Comparison of ENCODE assay signal across 15 mouse cellular contexts in genomic region chr1:57792212-57792611, GRCm38 (mm10). TPM values are rescaled to one million over a fixed set of nuclear protein-coding genes. Genes with fewer than 3 reads are reported as not detected.
DNase-seq lines count a peak whose midpoint lies in the region; ATAC-seq and TF ChIP-seq lines count a peak whose summit lies in the region.
"Had no signal": no experiment of that assay in that cellular context is flagged by ENCODE, and none has a peak within 500 bp of the region (broad histone marks: within the 10 kb centered on the region; RNA-seq: fewer than 3 reads in every experiment).

No protein-coding gene starts in this region.

- no peak overlapping the region for H3K4me3 ChIP-seq in heart, embryonic 14.5 days (ENCODE audit: control insufficient read depth in 1 of 2, insufficient read depth in 1 of 2, low read depth in 1 of 2, low read length in 2 of 2)
- H3K4me3 ChIP-seq in heart, embryonic 10.5 days, result no peak overlapping the region
- no peak overlapping the region for H3K4me3 ChIP-seq in liver, adult 2 months (ENCODE audit: insufficient read depth, low read depth, low read length)
- H3K4me3 ChIP-seq in liver, embryonic 11.5 days (ENCODE audit: low read depth, low read length), result no peak overlapping the region
- no peak overlapping the region for H3K4me3 ChIP-seq in intestine, embryonic 15.5 days (replicated peaks)
- H3K4me3 ChIP-seq: erythroblast, embryonic 14.5 days; forebrain, embryonic 15.5 days; neural tube, embryonic 12.5 days had no signal

- 73% methylated on average over 4 of the region's 4 CpGs for WGBS in heart, embryonic 14.5 days
- WGBS in heart, embryonic 10.5 days, result 85% methylated on average over 4 of the region's 4 CpGs
- 82% methylated on average over 4 of the region's 4 CpGs for WGBS in liver, adult 2 months
- WGBS in liver, embryonic 11.5 days, result 87% methylated on average over 4 of the region's 4 CpGs
- WGBS in intestine, embryonic 15.5 days, result 62% methylated on average over 4 of the region's 4 CpGs

- no peak overlapping the region for H3K9ac ChIP-seq in heart, embryonic 14.5 days (ENCODE audit: low read length)
- no peak overlapping the region for H3K9ac ChIP-seq in liver, adult 2 months (ENCODE audit: low read depth, low read length)
- no peak overlapping the region for H3K9ac ChIP-seq in liver, embryonic 11.5 days (ENCODE audit: low read depth, low read length)
- no peak overlapping the region for H3K9ac ChIP-seq in intestine, embryonic 15.5 days
- H3K9ac ChIP-seq: forebrain, embryonic 15.5 days; liver, embryonic 14.5 days; neural tube, embryonic 12.5 days had no signal

- no peaks in the 10 kb centered on the region for H3K9me3 ChIP-seq in heart, embryonic 14.5 days (ENCODE audit: control insufficient read depth, low read length)
- H3K9me3 ChIP-seq in heart, embryonic 10.5 days, result no peaks in the 10 kb centered on the region
- H3K9me3 ChIP-seq in liver, embryonic 11.5 days (ENCODE audit: control insufficient read depth, low read length), result no peaks in the 10 kb centered on the region
- no peaks in the 10 kb centered on the region for H3K9me3 ChIP-seq in intestine, embryonic 15.5 days
- H3K9me3 ChIP-seq: forebrain, embryonic 15.5 days; neural tube, embryonic 12.5 days had no signal

- 0 out of 4 replicates have a peak overlapping the region, but pooled peaks of 1 of the 2 experiments have one; percentile 17 for H3K27ac ChIP-seq in heart, embryonic 14.5 days (replicated peaks in 1 of 2; ENCODE audit: control insufficient read depth in 1 of 2, insufficient read depth in 1 of 2, low read depth in 2 of 2, low read length in 2 of 2)
- no peak overlapping the region for H3K27ac ChIP-seq in heart, embryonic 10.5 days
- no peak overlapping the region for H3K27ac ChIP-seq in liver, adult 2 months (replicated peaks; ENCODE audit: insufficient read depth, low read depth, low read length)
- H3K27ac ChIP-seq in liver, embryonic 11.5 days (ENCODE audit: low read depth, low read length), result no peak overlapping the region
- H3K27ac ChIP-seq in intestine, embryonic 15.5 days, result no peak overlapping the region
- H3K27ac ChIP-seq: forebrain, embryonic 15.5 days; liver, embryonic 14.5 days; neural tube, embryonic 12.5 days had no signal

- TF ChIP-seq CTCF in liver, adult 2 months (IDR thresholded peaks at IDR 0.05; ENCODE audit: low read depth, low read length), result no peak

- no peaks in the 10 kb centered on the region for H3K27me3 ChIP-seq in heart, embryonic 14.5 days (ENCODE audit: control insufficient read depth, insufficient read depth, low read length)
- H3K27me3 ChIP-seq in heart, embryonic 10.5 days (ENCODE audit: insufficient read depth, poor library complexity, severe bottlenecking), result no peaks in the 10 kb centered on the region
- no peaks in the 10 kb centered on the region for H3K27me3 ChIP-seq in liver, adult 2 months (ENCODE audit: control insufficient read depth, insufficient read depth, low read length)
- no peaks in the 10 kb centered on the region for H3K27me3 ChIP-seq in liver, embryonic 11.5 days (replicated peaks; ENCODE audit: control insufficient read depth, insufficient read depth, low read length)
- H3K27me3 ChIP-seq in intestine, embryonic 15.5 days (replicated peaks), result no peaks in the 10 kb centered on the region
- H3K27me3 ChIP-seq: forebrain, embryonic 15.5 days; neural tube, embryonic 12.5 days had no signal

- no peak overlapping the region for H3K4me2 ChIP-seq in heart, embryonic 14.5 days (ENCODE audit: low read length)
- H3K4me2 ChIP-seq in liver, embryonic 11.5 days, result no peak overlapping the region
- no peak overlapping the region for H3K4me2 ChIP-seq in intestine, embryonic 15.5 days (replicated peaks)
- H3K4me2 ChIP-seq: forebrain, embryonic 15.5 days; neural tube, embryonic 12.5 days had no signal

- no peak for DNase-seq in heart, embryonic 10.5 days (ENCODE audit: low spot score)
- DNase-seq in liver, adult 2 months (ENCODE audit: extremely low read depth, low read depth, low spot score), result peak; percentile 5
- DNase-seq in liver, embryonic 11.5 days (ENCODE audit: low spot score), result no peak
- peak; percentile 35 for DNase-seq in kidney, postnatal 14 days
- no peak for DNase-seq in gastrocnemius, adult 18-20 months (ENCODE audit: low spot score)
- DNase-seq in thymus, postnatal 14 days, result no peak
- DNase-seq: cerebellum, postnatal 10 days; right cerebral cortex, postnatal 25 days had no signal

- no peak for TF ChIP-seq POLR2A in liver, adult 2 months (IDR thresholded peaks at IDR 0.05; ENCODE audit: extremely low read depth, insufficient read depth, low read length)

- H3K79me2 ChIP-seq in liver, adult 2 months (ENCODE audit: control insufficient read depth, insufficient read depth, low read length), result no peaks in the 10 kb centered on the region

- H3K4me1 ChIP-seq in heart, embryonic 14.5 days (ENCODE audit: control insufficient read depth in 2 of 2, insufficient read depth in 2 of 2, low read length in 2 of 2), result peaks cover 0 to 9% of the 10 kb centered on the region in 2 experiments; a peak in 1 of 4 replicates
- peaks cover 3% of the 10 kb centered on the region; the same call in 1 of the 2 replicates for H3K4me1 ChIP-seq in heart, embryonic 10.5 days
- no peaks in the 10 kb centered on the region for H3K4me1 ChIP-seq in liver, adult 2 months (ENCODE audit: control insufficient read depth, insufficient read depth, low read length)
- H3K4me1 ChIP-seq in liver, embryonic 11.5 days (replicated peaks; ENCODE audit: control insufficient read depth, insufficient read depth, low read length), result no peaks in the 10 kb centered on the region
- no peaks in the 10 kb centered on the region; the same call in 1 of the 2 replicates for H3K4me1 ChIP-seq in intestine, embryonic 15.5 days (replicated peaks)
- H3K4me1 ChIP-seq: neural tube, embryonic 12.5 days had no signal

- 0 out of 2 replicates have a peak, but pooled peaks have one; percentile 17 for ATAC-seq in heart, embryonic 14.5 days (ENCODE audit: insufficient number of reproducible peaks, insufficient read depth, low FRiP score, low read depth)
- ATAC-seq in liver, embryonic 11.5 days (replicated peaks; ENCODE audit: low FRiP score), result no peak
- ATAC-seq in intestine, embryonic 15.5 days, result peak; percentile 36; the same call in 1 of the 2 replicates
- ATAC-seq: forebrain, embryonic 15.5 days had no signal

- H3K36me3 ChIP-seq in heart, embryonic 14.5 days (ENCODE audit: control insufficient read depth, insufficient read depth, low read length), result no peaks in the 10 kb centered on the region
- no peaks in the 10 kb centered on the region for H3K36me3 ChIP-seq in heart, embryonic 10.5 days
- H3K36me3 ChIP-seq in liver, adult 2 months (ENCODE audit: control insufficient read depth, insufficient read depth, low read length), result no peaks in the 10 kb centered on the region
- no peaks in the 10 kb centered on the region for H3K36me3 ChIP-seq in liver, embryonic 11.5 days (ENCODE audit: control insufficient read depth, insufficient read depth, low read length)
- H3K36me3 ChIP-seq in intestine, embryonic 15.5 days, result no peaks in the 10 kb centered on the region
- H3K36me3 ChIP-seq: forebrain, embryonic 15.5 days; neural tube, embryonic 12.5 days had no signal

RNA-seq across cellular contexts. Expression of gene Spats2l, which starts 18.2 kb away (rescaled TPM):
- polyA plus RNA-seq in heart, embryonic 14.5 days (2014; fragmentation: Nextera tagmentation; extraction: Ambion mirVana), result 61.6 and 70.0 TPM in 2 replicates
- 31.3 and 34.3 TPM in 2 replicates for polyA plus RNA-seq in heart, embryonic 10.5 days (2016; fragmentation: Nextera tagmentation; extraction: Ambion mirVana)
- total RNA-seq in liver, adult 2 months (2014; rRNA removed), result 0.67 and 1.3 TPM in 2 replicates
- polyA plus RNA-seq in liver, adult 2 months (2012; rRNA removed), result 0.12 and 0.35 TPM in 2 replicates
- polyA plus RNA-seq in liver, embryonic 11.5 days (2014; fragmentation: Nextera tagmentation; extraction: Ambion mirVana), result 16.8 and 18.0 TPM in 2 replicates
- polyA plus RNA-seq in intestine, embryonic 15.5 days (2015; fragmentation: Nextera tagmentation; extraction: Ambion mirVana), result 61.4 and 70.9 TPM in 2 replicates
- 1 to 10 TPM; 2.3 to 2.6 TPM for total RNA-seq in gastrocnemius, adult 18-20 months (2021)
- total RNA-seq: megakaryocyte-erythroid progenitor cell, adult 5-6 weeks had no signal
- polyA plus RNA-seq: erythroblast, embryonic 14.5 days had no signal

Comparison
In these comparisons a context has a peak if more than half of its experiments do, and no peak if none do; other contexts are left out.
1. DNase-seq: peak in liver, adult 2 months (single experiment) and kidney, postnatal 14 days (single experiment); none in heart, embryonic 10.5 days (single experiment), liver, embryonic 11.5 days (single experiment), gastrocnemius, adult 18-20 months (single experiment) and thymus, postnatal 14 days (single experiment).
2. RNA of gene Spats2l, which starts 18.2 kb away (polyA plus RNA-seq): 61.4 to 70.9 TPM in intestine, embryonic 15.5 days, 61.6 to 70.0 TPM in heart, embryonic 14.5 days, 31.3 to 34.3 TPM in heart, embryonic 10.5 days and 16.8 to 18.0 TPM in liver, embryonic 11.5 days; 0.12 to 0.35 TPM in liver, adult 2 months; every median in the first group is over 10 times any median in the second.